Mouse (Mus musculus): Measurements from ENCODE around the gene Nipal1. TPM values are rescaled to one million over a fixed set of nuclear protein-coding genes. Genes with fewer than 3 reads are reported as not detected.
A peak's percentile ranks its signal among the peaks of the same experiment; 100 is the strongest.

The Nipal1 gene
- total and polyA plus RNA-seq, 3 experiments: 0.05 TPM; not detected in 2

- Histone ChIP-seq H3K4me3 (ENCODE audit: low read depth, low read length) (no peak overlapping the region), H3K36me3 (replicated peaks) (no peaks in the 10 kb centered on the region), H3K27me3 (ENCODE audit: insufficient read depth, low read length) (peaks cover 12% of the 10 kb centered on the region), H3K9me3 (replicated peaks) (0 out of 2 replicates have a peak, but pooled peaks cover 2% of the 10 kb centered on the region), H3K4me1 (ENCODE audit: insufficient read depth, low read depth, low read length) (peaks cover 11% of the 10 kb centered on the region)
- no peak for DNase-seq (ENCODE audit: low spot score)
- ATAC-seq (ENCODE audit: extremely low read depth, insufficient number of reproducible peaks, low FRiP score, poor library complexity, severe bottlenecking): no peak
- TF ChIP-seq TAL1 (conservative IDR thresholded peaks at IDR 0.05; ENCODE audit: low read depth, low read length) (no peak), GATA2 (IDR thresholded peaks at IDR 0.05; ENCODE audit: borderline replicate concordance, low read depth, low read length) (no peak), CTCF (IDR thresholded peaks at IDR 0.05; ENCODE audit: low read depth, low read length) (no peak), GATA1 (IDR thresholded peaks at IDR 0.05; ENCODE audit: borderline replicate concordance, low read length) (no peak), POLR2AphosphoS5 (IDR thresholded peaks at IDR 0.05; ENCODE audit: insufficient replicate concordance, low read depth, low read length) (no peak)
These were observed 58.5 kb downstream of the Nipal1 start for GRCm38 (mm10) chr5:72706095-72706494.

GRCm38 (mm10) chr5:72706722-72707121 is 59.1 kb downstream of the Nipal1 start:
- TF ChIP-seq GATA2 (IDR thresholded peaks at IDR 0.05; ENCODE audit: borderline replicate concordance, low read depth, low read length) (no peak), POLR2AphosphoS5 (IDR thresholded peaks at IDR 0.05; ENCODE audit: insufficient replicate concordance, low read depth, low read length) (no peak), GATA1 (IDR thresholded peaks at IDR 0.05; ENCODE audit: borderline replicate concordance, low read length) (no peak), CTCF (IDR thresholded peaks at IDR 0.05; ENCODE audit: low read depth, low read length) (no peak), TAL1 (conservative IDR thresholded peaks at IDR 0.05; ENCODE audit: low read depth, low read length) (no peak)
- Histone ChIP-seq H3K27me3 (ENCODE audit: insufficient read depth, low read length) (peaks cover 12% of the 10 kb centered on the region), H3K4me1 (ENCODE audit: insufficient read depth, low read depth, low read length) (peaks cover 13% of the 10 kb centered on the region), H3K9me3 (replicated peaks) (no peaks in the 10 kb centered on the region), H3K4me3 (ENCODE audit: low read depth, low read length) (no peak overlapping the region), H3K36me3 (replicated peaks) (no peaks in the 10 kb centered on the region)
- DNase-seq (ENCODE audit: low spot score) (no peak), ATAC-seq (ENCODE audit: extremely low read depth, insufficient number of reproducible peaks, low FRiP score, poor library complexity, severe bottlenecking) (no peak)

GRCm38 (mm10) chr5:72709451-72709850 is 61.9 kb downstream of the Nipal1 start:
- no peak for ATAC-seq (ENCODE audit: extremely low read depth, insufficient number of reproducible peaks, low FRiP score, poor library complexity, severe bottlenecking)
- H3K4me1 ChIP-seq (ENCODE audit: insufficient read depth, low read depth, low read length): peaks cover 14% of the 10 kb centered on the region
- no peak overlapping the region for H3K4me3 ChIP-seq (ENCODE audit: low read depth, low read length)
- peaks cover 11% of the 10 kb centered on the region for H3K27me3 ChIP-seq (ENCODE audit: insufficient read depth, low read length)
- no peak for TF ChIP-seq CTCF (IDR thresholded peaks at IDR 0.05; ENCODE audit: low read depth, low read length)
- no peaks in the 10 kb centered on the region for H3K36me3 ChIP-seq (replicated peaks)
- DNase-seq (ENCODE audit: low spot score): no peak
- H3K9me3 ChIP-seq (replicated peaks): no peaks in the 10 kb centered on the region

- H3K36me3 ChIP-seq (replicated peaks): no peaks in the 10 kb centered on the region
- TF ChIP-seq GATA2 (IDR thresholded peaks at IDR 0.05; ENCODE audit: borderline replicate concordance, low read depth, low read length) (no peak), CTCF (IDR thresholded peaks at IDR 0.05; ENCODE audit: low read depth, low read length) (no peak), TAL1 (conservative IDR thresholded peaks at IDR 0.05; ENCODE audit: low read depth, low read length) (no peak)
- ATAC-seq (ENCODE audit: extremely low read depth, insufficient number of reproducible peaks, low FRiP score, poor library complexity, severe bottlenecking) (no peak), DNase-seq (ENCODE audit: low spot score) (no peak)
- H3K4me3 ChIP-seq (ENCODE audit: low read depth, low read length): no peak overlapping the region
- H3K27me3 ChIP-seq (ENCODE audit: insufficient read depth, low read length): peaks cover 6% of the 10 kb centered on the region; the same call in 1 of the 2 replicates
- peaks cover 14% of the 10 kb centered on the region for H3K4me1 ChIP-seq (ENCODE audit: insufficient read depth, low read depth, low read length)
- H3K9me3 ChIP-seq (replicated peaks): no peaks in the 10 kb centered on the region
These were observed 62.4 kb downstream of the Nipal1 start for GRCm38 (mm10) chr5:72709976-72710375.

- DNase-seq (ENCODE audit: low spot score): peak; percentile 18
- Histone ChIP-seq H3K36me3 (replicated peaks) (no peaks in the 10 kb centered on the region), H3K4me3 (ENCODE audit: low read depth, low read length) (no peak overlapping the region), H3K9me3 (replicated peaks) (0 out of 2 replicates have a peak, but pooled peaks cover 2% of the 10 kb centered on the region), H3K27me3 (ENCODE audit: insufficient read depth, low read length) (peaks cover 6% of the 10 kb centered on the region), H3K4me1 (ENCODE audit: insufficient read depth, low read depth, low read length) (peaks cover 14% of the 10 kb centered on the region)
- TF ChIP-seq POLR2AphosphoS5 (IDR thresholded peaks at IDR 0.05; ENCODE audit: insufficient replicate concordance, low read depth, low read length) (no peak), CTCF (IDR thresholded peaks at IDR 0.05; ENCODE audit: low read depth, low read length) (peak; percentile 79)
- ATAC-seq (ENCODE audit: extremely low read depth, insufficient number of reproducible peaks, low FRiP score, poor library complexity, severe bottlenecking): no peak
These were observed 63.1 kb downstream of the Nipal1 start for GRCm38 (mm10) chr5:72710572-72711278.

- peak; percentile 33 for TF ChIP-seq CTCF (IDR thresholded peaks at IDR 0.05; ENCODE audit: low read depth, low read length)
- no peak for TF ChIP-seq TAL1 (conservative IDR thresholded peaks at IDR 0.05; ENCODE audit: low read depth, low read length)
These were observed 73.0 kb downstream of the Nipal1 start for GRCm38 (mm10) chr5:72720587-72720986.

More at GRCm38 (mm10) chr5:72720587-72720986, 73.0 kb downstream of the Nipal1 start:
- Histone ChIP-seq H3K4me1 (ENCODE audit: insufficient read depth, low read depth, low read length) (peaks cover 12% of the 10 kb centered on the region), H3K36me3 (replicated peaks) (no peaks in the 10 kb centered on the region), H3K4me3 (ENCODE audit: low read depth, low read length) (no peak overlapping the region), H3K9me3 (replicated peaks) (0 out of 2 replicates have a peak, but pooled peaks cover 1% of the 10 kb centered on the region), H3K27me3 (ENCODE audit: insufficient read depth, low read length) (peaks cover 4% of the 10 kb centered on the region)
- DNase-seq (ENCODE audit: low spot score) (no peak), ATAC-seq (ENCODE audit: extremely low read depth, insufficient number of reproducible peaks, low FRiP score, poor library complexity, severe bottlenecking) (no peak; the same call in 1 of the 2 replicates)

Other genes starting within 250 kb of the Nipal1 start
- not detected in 2 replicates for gene Corin, start 143.3 kb upstream of the Nipal1 start, total RNA-seq (2014; fragmentation: Nextera tagmentation)
- under 0.01 and 0.66 TPM in 2 replicates for gene Corin, start 143.3 kb upstream of the Nipal1 start, total RNA-seq (2017)
- not detected in 2 replicates for gene Corin, start 143.3 kb upstream of the Nipal1 start, polyA plus RNA-seq (2012)
- gene Nfxl1, start 88.1 kb upstream of the Nipal1 start, total RNA-seq (2014; fragmentation: Nextera tagmentation): 27.4 and 33.8 TPM in 2 replicates
- gene Nfxl1, start 88.1 kb upstream of the Nipal1 start, total RNA-seq (2017): 16.7 and 23.3 TPM in 2 replicates
- 9.0 and 9.1 TPM in 2 replicates for gene Nfxl1, start 88.1 kb upstream of the Nipal1 start, polyA plus RNA-seq (2012)
- gene Zar1, start 66.5 kb upstream of the Nipal1 start, total RNA-seq (2014; fragmentation: Nextera tagmentation): not detected in 2 replicates
- gene Zar1, start 66.5 kb upstream of the Nipal1 start, total RNA-seq (2017): 0.11 TPM in 1 of 2 replicates, not detected in the other
- gene Zar1, start 66.5 kb upstream of the Nipal1 start, polyA plus RNA-seq (2012): not detected in 2 replicates
- gene Gm5868, start 60.2 kb upstream of the Nipal1 start, total RNA-seq (2014; fragmentation: Nextera tagmentation): not detected in 2 replicates
- 0.16 and 0.29 TPM in 2 replicates for gene Gm5868, start 60.2 kb upstream of the Nipal1 start, total RNA-seq (2017)
- not detected in 2 replicates for gene Gm5868, start 60.2 kb upstream of the Nipal1 start, polyA plus RNA-seq (2012)
- 4.9 TPM in 1 of 2 replicates, not detected in the other for gene Cnga1, start 3.5 kb upstream of the Nipal1 start, total RNA-seq (2014; fragmentation: Nextera tagmentation)
- gene Cnga1, start 3.5 kb upstream of the Nipal1 start, total RNA-seq (2017): 0.06 and 0.27 TPM in 2 replicates
- not detected in 2 replicates for gene Cnga1, start 3.5 kb upstream of the Nipal1 start, polyA plus RNA-seq (2012)
- gene Txk, start 105.0 kb downstream of the Nipal1 start, total RNA-seq (2014; fragmentation: Nextera tagmentation): 1.9 and 2.0 TPM in 2 replicates
- 0.87 and 1.9 TPM in 2 replicates for gene Txk, start 105.0 kb downstream of the Nipal1 start, total RNA-seq (2017)
- not detected in 2 replicates for gene Txk, start 105.0 kb downstream of the Nipal1 start, polyA plus RNA-seq (2012)
- 45.3 and 45.7 TPM in 2 replicates for gene Tec, start 220.7 kb downstream of the Nipal1 start, total RNA-seq (2014; fragmentation: Nextera tagmentation)
- gene Tec, start 220.7 kb downstream of the Nipal1 start, total RNA-seq (2017): 77.1 and 91.6 TPM in 2 replicates
- gene Tec, start 220.7 kb downstream of the Nipal1 start, polyA plus RNA-seq (2012): 2.4 and 2.9 TPM in 2 replicates

Data from G1E (cell line).